Mouse (Mus musculus) heart, postnatal 0 days (tissue): ENCODE results near the gene Xrra1. TPM values are rescaled to one million over a fixed set of nuclear protein-coding genes. Genes with fewer than 3 reads are reported as not detected.

Experiments
- ATAC-seq: fragments of 200-750 bp; cut with Nextera tagmentation; 2 replicates; pipeline ENCODE4 v1.8.0; 2017; ENCODE audit warnings: low read depth, moderate number of reproducible peaks, moderate library complexity; ENCODE audit not compliant: insufficient read depth
- DNase-seq: peaks from one replicate; pipeline ENCODE4 v3.0.0-alpha.2; 2016; ENCODE audit warnings: low spot score
- H3K27ac ChIP-seq: fragments of 300-500 bp; sonication (generic); 2 replicates; pipeline ENCODE4 v1.5.1; 2014; ENCODE audit warnings: low read depth, mild to moderate bottlenecking
- H3K27me3 ChIP-seq: fragments of 300-500 bp; sonication (generic); 2 replicates; pipeline ENCODE4 v1.6.1; 2014; ENCODE audit warnings: low read length, mixed read lengths; ENCODE audit not compliant: control insufficient read depth, insufficient read depth
- H3K36me3 ChIP-seq: fragments of 300-500 bp; sonication (generic); replicated peaks from 2 replicates; pipeline ENCODE4 v1.6.1; 2014; ENCODE audit warnings: low read length, mixed read lengths; ENCODE audit not compliant: control insufficient read depth, insufficient read depth
- H3K4me1 ChIP-seq: fragments of 300-500 bp; sonication (generic); 2 replicates; pipeline ENCODE4 v1.6.1; 2014; ENCODE audit warnings: antibody characterized with exemption; ENCODE audit not compliant: control insufficient read depth, insufficient read depth
- H3K4me2 ChIP-seq: fragments of 300-500 bp; sonication (generic); 2 replicates; pipeline ENCODE4 v1.6.1; 2014; ENCODE audit warnings: low read depth, mild to moderate bottlenecking, low read length, moderate library complexity
- H3K4me3 ChIP-seq: fragments of 300-500 bp; sonication (generic); 2 replicates; pipeline ENCODE4 v1.5.1; 2014; ENCODE audit warnings: low read depth, low read length
- H3K9ac ChIP-seq: fragments of 300-500 bp; sonication (generic); replicated peaks from 2 replicates; pipeline ENCODE4 v1.6.1; 2014; ENCODE audit warnings: low read depth, low read length, mixed read lengths
- H3K9me3 ChIP-seq: fragments of 300-500 bp; sonication (generic); replicated peaks from 2 replicates; pipeline ENCODE4 v1.6.1; 2016; ENCODE audit warnings: low read length; ENCODE audit not compliant: control insufficient read depth
- CTCF ChIP-seq: IDR thresholded peaks from 2 replicates; pipeline ENCODE4 v1.5.1; 2016; ENCODE audit warnings: antibody characterized with exemption, control low read depth, low read depth
- EP300 ChIP-seq: IDR thresholded peaks from 2 replicates; pipeline ENCODE4 v1.6.1; 2016; ENCODE audit warnings: antibody characterized with exemption, low read depth
- WGBS: fragments of 180-500 bp; shearing (Covaris S2); extraction: QIAGEN DNeasy Blood & Tissue Kit; methylation state at CpG from one replicate; pipeline ENCODE4 v1.1.7; 2014; 5-methylcytosine and 5-hydroxymethylcytosine counted together
- polyA plus RNA-seq: library from polyadenylated mRNA; unstranded; fragments of >200 nt; fragmentation: Nextera tagmentation; extraction: Ambion mirVana; gene quantifications from 2 replicates; pipeline ENCODE4 v1.2.1, GENCODE M21; 2015
- total RNA-seq: library from RNA; depleted of rRNA; stranded (reverse); fragments of >200 nt; gene quantifications from 2 replicates; pipeline ENCODE4 v1.2.3, GENCODE M21; 2014; ENCODE audit warnings: low replicate concordance

Xrra1 gene
- total and polyA plus RNA-seq, 2 experiments from 2014 or later, result 0.08 TPM; not detected in 1

DNA sequence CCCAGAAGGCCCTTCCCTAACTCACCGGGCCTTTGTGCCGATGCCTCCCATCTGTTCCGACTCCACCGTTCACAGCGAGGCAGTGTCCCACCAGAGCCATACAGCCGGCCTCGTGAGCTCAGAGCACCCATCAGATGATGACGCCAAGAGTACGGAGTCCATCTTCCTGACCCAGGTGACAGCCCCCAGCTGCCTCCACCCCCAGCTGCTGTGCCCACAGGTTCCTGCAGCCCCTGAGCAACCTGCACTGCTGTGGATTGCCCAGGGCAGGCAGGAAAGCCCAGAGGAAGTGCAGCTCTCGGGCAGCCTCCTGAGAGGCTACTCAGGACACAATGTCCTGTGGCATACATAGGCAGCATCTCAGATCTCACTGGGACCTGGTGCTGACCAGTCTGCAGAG is 55.4 kb downstream of the Xrra1 start:
- Histone ChIP-seq H3K27me3 (0 out of 2 replicates have a peak, but pooled peaks cover 5% of the 10 kb centered on the region), H3K9me3 (no peaks in the 10 kb centered on the region), H3K4me3 (no peak overlapping the region), H3K36me3 (no peaks in the 10 kb centered on the region), H3K9ac (no peak overlapping the region), H3K4me2 (no peak overlapping the region), H3K4me1 (0 out of 2 replicates have a peak, but pooled peaks cover 10% of the 10 kb centered on the region), H3K27ac (no peak overlapping the region)
- TF ChIP-seq EP300, result no peak
- no peak for TF ChIP-seq CTCF
- DNase-seq (no peak), ATAC-seq (no peak)
- 78% methylated on average over 10 of the region's 10 CpGs for WGBS

DNA sequence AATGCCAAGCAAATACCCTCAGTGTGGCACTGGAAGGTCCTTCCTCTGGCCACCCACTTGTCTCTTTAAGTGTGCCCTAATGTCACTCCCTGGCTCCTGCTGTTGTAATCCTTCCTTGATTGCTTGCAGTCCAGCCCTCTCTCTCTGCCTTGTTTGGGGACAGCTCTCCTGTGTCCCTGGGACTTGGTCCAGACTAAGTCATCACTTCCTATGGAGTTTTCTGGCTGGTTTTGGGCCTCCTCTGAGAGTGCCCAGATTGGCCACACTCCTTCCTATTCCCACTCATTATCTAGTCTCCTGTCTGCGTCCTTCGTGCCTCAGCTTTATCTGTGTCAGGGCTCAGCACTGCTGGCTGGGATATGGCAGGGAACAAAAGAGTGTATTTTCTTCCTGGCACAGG is 56.6 kb downstream of the Xrra1 start:
- WGBS, result 43% methylated on average over 2 of the region's 2 CpGs
- no peaks in the 10 kb centered on the region for H3K9me3 ChIP-seq
- H3K4me2 ChIP-seq, result no peak overlapping the region
- no peak overlapping the region for H3K4me3 ChIP-seq
- TF ChIP-seq CTCF (no peak), EP300 (no peak)
- DNase-seq (no peak), ATAC-seq (no peak)
- H3K4me1 ChIP-seq, result 0 out of 2 replicates have a peak, but pooled peaks cover 10% of the 10 kb centered on the region
- H3K36me3 ChIP-seq, result 0 out of 2 replicates have a peak, but pooled peaks cover 3% of the 10 kb centered on the region
- H3K27me3 ChIP-seq, result 0 out of 2 replicates have a peak, but pooled peaks cover 5% of the 10 kb centered on the region
- no peak overlapping the region for H3K9ac ChIP-seq
- no peak overlapping the region for H3K27ac ChIP-seq

DNA sequence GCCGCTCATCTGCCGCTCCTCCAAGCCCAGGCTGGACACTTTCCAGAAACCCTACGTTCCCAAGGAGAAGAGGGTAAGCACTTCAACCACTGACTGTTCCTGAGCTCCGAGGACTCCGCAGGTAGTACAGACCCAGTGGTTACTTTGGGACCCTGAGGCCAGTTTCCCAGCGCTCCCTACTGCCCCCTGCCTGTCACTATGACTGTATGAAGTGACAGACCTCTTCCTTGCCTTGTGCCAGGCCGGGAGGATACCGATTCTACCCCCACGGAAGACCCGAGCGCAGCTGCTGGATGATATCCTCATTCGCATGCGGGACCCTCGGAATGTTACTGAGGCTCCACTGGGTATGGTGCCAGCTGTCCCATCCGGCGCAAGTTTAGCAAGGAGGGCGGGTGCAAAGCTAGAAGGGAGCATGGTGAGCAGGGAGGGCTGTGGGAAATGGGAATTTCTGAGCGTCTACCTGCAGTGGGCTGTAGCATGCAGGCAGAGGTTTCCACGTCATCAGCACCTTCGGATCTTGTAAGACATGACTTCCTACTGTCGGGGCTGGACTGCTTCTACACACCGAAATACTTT is 57.9 kb downstream of the Xrra1 start:
- H3K4me2 ChIP-seq, result peak overlapping the region; percentile 79
- H3K9ac ChIP-seq, result peak overlapping the region; percentile 50
- DNase-seq, result peak; percentile 13
- TF ChIP-seq CTCF (peak; percentile 55), EP300 (no peak)
- no peak overlapping the region for H3K27ac ChIP-seq
- H3K4me3 ChIP-seq, result peak overlapping the region; percentile 45
- 0 out of 2 replicates have a peak, but pooled peaks cover 10% of the 10 kb centered on the region for H3K4me1 ChIP-seq
- 6% methylated on average over 22 of the region's 22 CpGs for WGBS
- H3K36me3 ChIP-seq, result peaks cover 9% of the 10 kb centered on the region; the same call in 1 of the 2 replicates
- no peaks in the 10 kb centered on the region for H3K9me3 ChIP-seq
- ATAC-seq, result peak; percentile 57; the same call in 1 of the 2 replicates
- H3K27me3 ChIP-seq, result 0 out of 2 replicates have a peak, but pooled peaks cover 5% of the 10 kb centered on the region

DNA sequence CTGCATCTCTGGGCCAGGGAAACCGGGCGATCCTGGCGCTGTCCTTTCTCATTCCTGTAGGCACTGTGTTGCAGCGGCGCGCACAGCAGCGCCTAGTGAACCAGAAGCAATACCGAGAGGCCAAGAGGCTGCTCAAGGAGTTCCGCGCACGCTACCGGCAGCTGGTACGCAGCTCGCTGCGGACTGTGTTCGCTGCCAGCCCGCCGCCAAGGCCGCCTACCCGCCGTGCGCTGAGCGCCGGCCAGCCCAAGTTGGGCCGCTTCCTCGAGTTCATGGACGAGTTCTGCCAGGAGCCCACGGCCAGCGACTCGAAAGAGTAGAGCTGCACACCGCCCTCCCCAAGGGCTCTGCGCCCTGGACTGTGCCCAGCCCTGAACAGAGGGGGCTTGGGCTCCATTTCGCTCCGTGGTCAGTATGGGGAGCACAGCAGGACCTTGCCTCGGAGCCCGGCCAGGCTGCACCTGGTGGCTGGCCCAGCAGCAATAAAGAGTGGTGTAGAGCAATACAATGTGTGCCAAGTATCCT is 58.5 kb downstream of the Xrra1 start:
- no peak overlapping the region for H3K27ac ChIP-seq
- WGBS, result 2% methylated on average over 36 of the region's 36 CpGs
- peak overlapping the region; percentile 50 for H3K9ac ChIP-seq
- no peak for TF ChIP-seq EP300
- no peak for TF ChIP-seq CTCF
- H3K27me3 ChIP-seq, result 0 out of 2 replicates have a peak, but pooled peaks cover 5% of the 10 kb centered on the region
- H3K4me2 ChIP-seq, result peak overlapping the region; percentile 79
- ATAC-seq, result peak; percentile 30; the same call in 1 of the 2 replicates
- peak; percentile 14 for DNase-seq
- peak overlapping the region; percentile 45 for H3K4me3 ChIP-seq
- no peaks in the 10 kb centered on the region for H3K9me3 ChIP-seq
- H3K36me3 ChIP-seq, result peaks cover 13% of the 10 kb centered on the region; the same call in 1 of the 2 replicates
- 0 out of 2 replicates have a peak, but pooled peaks cover 10% of the 10 kb centered on the region for H3K4me1 ChIP-seq

DNA sequence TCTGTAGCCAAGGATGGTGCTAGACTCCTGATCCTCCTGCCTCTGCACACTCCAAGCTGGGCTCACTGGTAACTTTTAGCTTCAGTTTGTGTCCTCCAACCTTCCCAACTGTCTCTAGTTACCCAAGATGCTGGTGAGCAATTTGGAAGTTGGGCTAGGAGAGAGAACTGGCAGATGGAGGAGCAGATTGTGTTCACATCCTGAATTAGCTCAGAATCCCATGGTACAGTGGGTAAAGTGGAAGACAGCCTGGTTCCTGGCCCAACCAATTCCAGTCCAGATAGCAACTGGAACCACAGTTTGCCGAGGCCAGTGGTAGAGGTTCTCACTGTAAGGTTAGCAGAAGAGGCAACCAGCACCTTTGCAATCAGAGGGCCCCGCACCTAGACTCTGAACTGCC is 60.2 kb downstream of the Xrra1 start:
- no peak overlapping the region for H3K27ac ChIP-seq
- H3K9ac ChIP-seq, result no peak overlapping the region
- DNase-seq (no peak), ATAC-seq (no peak)
- no peak overlapping the region for H3K4me2 ChIP-seq
- 89% methylated on average over 2 of the region's 2 CpGs for WGBS
- no peak overlapping the region for H3K4me3 ChIP-seq
- H3K9me3 ChIP-seq, result no peaks in the 10 kb centered on the region
- H3K36me3 ChIP-seq, result peaks cover 30% of the 10 kb centered on the region
- 0 out of 2 replicates have a peak, but pooled peaks cover 10% of the 10 kb centered on the region for H3K4me1 ChIP-seq
- TF ChIP-seq EP300 (no peak), CTCF (no peak)
- 0 out of 2 replicates have a peak, but pooled peaks cover 5% of the 10 kb centered on the region for H3K27me3 ChIP-seq
